In the genomic region with DNA sequence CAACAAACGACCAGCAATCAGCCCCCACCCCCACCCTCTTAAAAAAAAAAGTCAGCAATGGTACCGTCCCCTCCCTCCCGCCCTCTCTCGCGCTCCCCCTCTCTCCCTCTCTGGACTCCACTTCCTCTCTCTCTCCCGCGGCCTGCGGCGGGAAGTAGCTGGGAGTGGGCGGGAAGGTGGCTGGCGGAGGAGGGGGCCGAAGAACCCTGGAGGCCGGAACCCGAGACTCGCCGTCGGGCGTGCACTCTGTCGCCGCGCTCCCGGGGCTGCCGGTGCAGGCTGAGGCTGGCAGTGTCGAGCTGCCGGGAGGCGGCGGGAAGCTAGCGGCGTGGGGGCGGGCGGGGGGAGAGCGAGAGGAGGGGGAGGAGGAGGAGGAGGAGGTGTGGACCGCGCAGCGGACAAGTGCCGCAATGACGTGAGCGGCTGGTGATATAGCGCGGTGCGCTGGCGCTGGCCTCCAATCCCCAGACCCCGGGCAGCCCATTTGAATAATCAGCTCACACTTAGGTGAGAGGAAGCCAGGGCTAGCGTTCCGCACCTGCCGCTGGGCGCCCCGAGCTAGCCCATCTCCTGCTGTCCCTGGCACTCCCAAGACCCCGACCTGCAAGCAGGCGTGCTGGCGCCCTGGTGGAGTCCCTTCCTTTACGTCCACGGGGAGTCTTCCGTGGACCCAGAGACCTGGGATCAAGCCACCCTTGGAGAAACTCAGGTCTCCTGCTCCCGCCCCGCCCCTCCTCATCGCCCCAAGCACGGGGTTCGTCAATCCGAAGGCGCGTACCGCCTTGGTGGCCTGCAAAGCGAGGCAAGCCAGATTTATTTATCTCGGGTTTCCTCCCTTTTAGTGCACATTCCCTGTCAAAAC, we compare ENCODE assay signal across 10 mouse cellular contexts. TPM values are rescaled to one million over a fixed set of nuclear protein-coding genes. Genes with fewer than 3 reads are reported as not detected.
DNase-seq lines count a peak whose midpoint lies in the region; ATAC-seq and TF ChIP-seq lines count a peak whose summit lies in the region.
"Had no signal": no experiment of that assay in that cellular context is flagged by ENCODE, and none has a peak within 500 bp of the region (broad histone marks: within the 10 kb centered on the region; RNA-seq: fewer than 3 reads in every experiment).

No protein-coding gene starts in this region.

- H3K27me3 ChIP-seq in heart, adult 2 months (ENCODE audit: control insufficient read depth, insufficient read depth, low read length) = peaks cover 38% of the 10 kb centered on the region
- peaks cover 100% of the 10 kb centered on the region for H3K27me3 ChIP-seq in heart, embryonic 15.5 days
- H3K27me3 ChIP-seq in liver, embryonic 11.5 days (replicated peaks; ENCODE audit: control insufficient read depth, insufficient read depth, low read length) = peaks cover 90% of the 10 kb centered on the region
- H3K27me3 ChIP-seq in neural tube, embryonic 11.5 days (ENCODE audit: control insufficient read depth, insufficient read depth, low read length) = peaks cover 100% of the 10 kb centered on the region

- no peaks in the 10 kb centered on the region for H3K79me2 ChIP-seq in heart, adult 2 months (replicated peaks; ENCODE audit: control insufficient read depth, insufficient read depth, low read length)

- no peak overlapping the region for H3K27ac ChIP-seq in heart, adult 2 months
- H3K27ac ChIP-seq in heart, embryonic 15.5 days = no peak overlapping the region
- peak overlapping the region; percentile 76 for H3K27ac ChIP-seq in liver, embryonic 11.5 days (ENCODE audit: low read depth, low read length)
- no peak overlapping the region for H3K27ac ChIP-seq in neural tube, embryonic 11.5 days (ENCODE audit: low read depth, low read length)

- peaks cover 1% of the 10 kb centered on the region; the same call in 1 of the 2 replicates for H3K4me1 ChIP-seq in heart, adult 2 months (ENCODE audit: control insufficient read depth, insufficient read depth, low read length)
- H3K4me1 ChIP-seq in heart, embryonic 15.5 days (replicated peaks) = peaks cover 43% of the 10 kb centered on the region
- H3K4me1 ChIP-seq in liver, embryonic 11.5 days (replicated peaks; ENCODE audit: control insufficient read depth, insufficient read depth, low read length) = no peaks in the 10 kb centered on the region
- no peaks in the 10 kb centered on the region for H3K4me1 ChIP-seq in neural tube, embryonic 11.5 days (ENCODE audit: control insufficient read depth, insufficient read depth, low read length)

- no peak for TF ChIP-seq POLR2A in heart, adult 2 months (IDR thresholded peaks at IDR 0.05; ENCODE audit: insufficient read depth, low read depth, low read length)

- intact Hi-C loops in heart, adult 2 months (cut with DNase I) = loop anchor here (10.0 kb wide), 1 partner anchor 671 kb away; no protein-coding TSS in a partner anchor

- TF ChIP-seq CTCF in heart, adult 2 months (IDR thresholded peaks at IDR 0.05) = no peak

- H3K4me3 ChIP-seq in heart, adult 2 months = no peak overlapping the region; the same call in 1 of the 2 replicates
- peak overlapping the region; percentile 50 for H3K4me3 ChIP-seq in heart, embryonic 15.5 days
- H3K4me3 ChIP-seq in liver, embryonic 11.5 days (ENCODE audit: low read depth, low read length) = peak overlapping the region; percentile 49
- H3K4me3 ChIP-seq in neural tube, embryonic 11.5 days (ENCODE audit: low read depth, low read length) = peak overlapping the region; percentile 18

- peak; percentile 8 to 23 for DNase-seq in heart, adult 2 months
- no peak for DNase-seq in heart, adult 8-10 months (ENCODE audit: low spot score)
- peak; percentile 61 for DNase-seq in liver, embryonic 11.5 days (ENCODE audit: low spot score)
- DNase-seq in neural tube, embryonic 11.5 days (ENCODE audit: low spot score) = no peak
- no peak for DNase-seq in right cerebral cortex, postnatal 4 days
- DNase-seq in spleen, postnatal 14 days (ENCODE audit: low spot score in 2 of 2) = no peak
- no peak for DNase-seq in layer of hippocampus, postnatal 14 days (ENCODE audit: low spot score in 2 of 2)

- peak; percentile 43; the same call in 1 of the 2 replicates for ATAC-seq in heart, embryonic 15.5 days (replicated peaks; ENCODE audit: insufficient number of reproducible peaks, insufficient read depth, low FRiP score, low read depth)
- peak; percentile 62 for ATAC-seq in liver, embryonic 11.5 days (replicated peaks; ENCODE audit: low FRiP score)
- ATAC-seq in neural tube, embryonic 11.5 days (ENCODE audit: insufficient read depth, low FRiP score, low TSS enrichment) = peak; percentile 18; the same call in 1 of the 2 replicates

- 2% methylated on average over 61 of the region's 65 CpGs for WGBS in heart, adult 2 months
- WGBS in heart, embryonic 15.5 days = under 1% methylated on average over 44 of the region's 65 CpGs
- WGBS in liver, embryonic 11.5 days = 1% methylated on average over 48 of the region's 65 CpGs
- under 1% methylated on average over 43 of the region's 65 CpGs for WGBS in neural tube, embryonic 11.5 days

- no peak overlapping the region for H3K9ac ChIP-seq in heart, adult 2 months (ENCODE audit: low read depth, low read length)
- H3K9ac ChIP-seq in heart, embryonic 15.5 days = 0 out of 2 replicates have a peak overlapping the region, but pooled peaks have one; percentile 9
- H3K9ac ChIP-seq in liver, embryonic 11.5 days (ENCODE audit: low read depth, low read length) = peak overlapping the region; percentile 52
- no peak overlapping the region for H3K9ac ChIP-seq in neural tube, embryonic 11.5 days (ENCODE audit: low read length)

- H3K9me3 ChIP-seq in heart, embryonic 15.5 days (replicated peaks) = no peaks in the 10 kb centered on the region
- no peaks in the 10 kb centered on the region for H3K9me3 ChIP-seq in liver, embryonic 11.5 days (ENCODE audit: control insufficient read depth, low read length)
- H3K9me3 ChIP-seq in neural tube, embryonic 11.5 days (ENCODE audit: control insufficient read depth, low read length) = no peaks in the 10 kb centered on the region

- peak overlapping the region; percentile 72 for H3K4me2 ChIP-seq in heart, embryonic 15.5 days
- peak overlapping the region; percentile 62 for H3K4me2 ChIP-seq in liver, embryonic 11.5 days
- no peak overlapping the region for H3K4me2 ChIP-seq in neural tube, embryonic 11.5 days (ENCODE audit: low read depth)

- no peak for TF ChIP-seq EP300 in heart, adult 2 months (IDR thresholded peaks at IDR 0.05; ENCODE audit: insufficient read depth, low read depth, low read length)

- no peaks in the 10 kb centered on the region for H3K36me3 ChIP-seq in heart, adult 2 months (ENCODE audit: control insufficient read depth, insufficient read depth, low read length)
- H3K36me3 ChIP-seq in heart, embryonic 15.5 days = no peaks in the 10 kb centered on the region
- H3K36me3 ChIP-seq in liver, embryonic 11.5 days (ENCODE audit: control insufficient read depth, insufficient read depth, low read length) = no peaks in the 10 kb centered on the region
- H3K36me3 ChIP-seq in neural tube, embryonic 11.5 days (ENCODE audit: control insufficient read depth, insufficient read depth, low read length) = no peaks in the 10 kb centered on the region

RNA-seq across cellular contexts. Expression of gene Foxa2, which starts 0.6 kb away (rescaled TPM):
- total RNA-seq in heart, adult 2 months (2021) = not detected
- polyA plus RNA-seq in heart, adult 2 months (2012; rRNA removed) = 0.35 TPM in 1 of 2 replicates, not detected in the other
- total RNA-seq in heart, adult 8-10 months (2022) = not detected
- polyA plus RNA-seq in heart, embryonic 15.5 days (2015; fragmentation: Nextera tagmentation; extraction: Ambion mirVana) = 0.55 and 2.3 TPM in 2 replicates
- 8.8 and 10.5 TPM in 2 replicates for polyA plus RNA-seq in liver, embryonic 11.5 days (2014; fragmentation: Nextera tagmentation; extraction: Ambion mirVana)
- 4.0 and 4.1 TPM in 2 replicates for polyA plus RNA-seq in neural tube, embryonic 11.5 days (2014; fragmentation: Nextera tagmentation; extraction: Ambion mirVana)
- not detected for total RNA-seq in layer of hippocampus, postnatal 14 days (2021)
- total RNA-seq: CH12.LX; gastrocnemius, postnatal 4 days had no signal

Comparison
In these comparisons a context has a peak if more than half of its experiments do, and no peak if none do; other contexts are left out.
1. DNase-seq: peak in heart, adult 2 months (2 of 2) and liver, embryonic 11.5 days (single experiment); none in heart, adult 8-10 months (single experiment), neural tube, embryonic 11.5 days (single experiment), right cerebral cortex, postnatal 4 days (single experiment), spleen, postnatal 14 days (0 of 2) and layer of hippocampus, postnatal 14 days (0 of 2).
2. H3K9ac ChIP-seq: peak in heart, embryonic 15.5 days (single experiment) and liver, embryonic 11.5 days (single experiment); none in heart, adult 2 months (single experiment) and neural tube, embryonic 11.5 days (single experiment).
3. Peak in every context shown above with its lines, with median percentiles within 50 percentile points of each other: ATAC-seq.